Mouse (Mus musculus): ENCODE results near the gene Armc5.

The Armc5 gene

GRCm38 (mm10) chr7:128244410-128245025 lies 7.4 kb downstream of the Armc5 start:
- in situ Hi-C loops (cut with MboI, MseI) = loop anchor here (5.0 to 10.0 kb wide), 4 partner anchors 43 to 443 kb away; no protein-coding TSS in a partner anchor

- in situ Hi-C loops (cut with MboI, MseI) = loop anchor here (5.0 to 10.0 kb wide), 3 partner anchors 42 to 442 kb away; no protein-coding TSS in a partner anchor
Measured at GRCm38 (mm10) chr7:128245547-128245946, 8.4 kb downstream of the Armc5 start.

- in situ Hi-C loops (cut with MboI, MseI) = loop anchor here (5.0 to 10.0 kb wide), 3 partner anchors 41 to 441 kb away; no protein-coding TSS in a partner anchor
Measured at GRCm38 (mm10) chr7:128246496-128247391, 9.6 kb downstream of the Armc5 start, which contains the start of gene Tgfb1i1. TSS of gene Tgfb1i1 (plus strand) at chr7:128246812.

GRCm38 (mm10) chr7:128247443-128247842 lies 10.3 kb downstream of the Armc5 start:
- in situ Hi-C loops (cut with MboI, MseI) = loop anchor here (5.0 to 10.0 kb wide), 3 partner anchors 40 to 440 kb away; no protein-coding TSS in a partner anchor

GRCm38 (mm10) chr7:128248081-128249042 lies 11.2 kb downstream of the Armc5 start:
- in situ Hi-C loops (cut with MboI, MseI) = loop anchor here (5.0 to 10.0 kb wide), 3 partner anchors 39 to 439 kb away; no protein-coding TSS in a partner anchor

- in situ Hi-C loops (cut with MboI, MseI) = loop anchor here (5.0 to 10.0 kb wide), 3 partner anchors 37 to 437 kb away; no protein-coding TSS in a partner anchor
Measured at GRCm38 (mm10) chr7:128249998-128250397, 12.9 kb downstream of the Armc5 start.

- in situ Hi-C loops (cut with MboI, MseI) = no loop called here
Measured at GRCm38 (mm10) chr7:128251946-128252345, 14.8 kb downstream of the Armc5 start.

- in situ Hi-C loops (cut with MboI, MseI) = no loop called here
Measured at GRCm38 (mm10) chr7:128252609-128253008, 15.5 kb downstream of the Armc5 start.

- in situ Hi-C loops (cut with MboI, MseI) = no loop called here
Measured at GRCm38 (mm10) chr7:128254978-128255377, 17.8 kb downstream of the Armc5 start.

GRCm38 (mm10) chr7:128255757-128256156 lies 18.6 kb downstream of the Armc5 start:
- in situ Hi-C loops (cut with MboI, MseI) = no loop called here

GRCm38 (mm10) chr7:128256783-128257334 lies 19.7 kb downstream of the Armc5 start:
- in situ Hi-C loops (cut with MboI, MseI) = no loop called here

- in situ Hi-C loops (cut with MboI, MseI) = no loop called here
Measured at GRCm38 (mm10) chr7:128265411-128265810, 28.3 kb downstream of the Armc5 start, which contains the start of gene Slc5a2. TSS of gene Slc5a2 (plus strand) at chr7:128265657.

GRCm38 (mm10) chr7:128266056-128266455 lies 28.9 kb downstream of the Armc5 start:
- in situ Hi-C loops (cut with MboI, MseI) = no loop called here

GRCm38 (mm10) chr7:128267391-128267790 lies 30.2 kb downstream of the Armc5 start:
- in situ Hi-C loops (cut with MboI, MseI) = no loop called here

GRCm38 (mm10) chr7:128267813-128268212 lies 30.7 kb downstream of the Armc5 start:
- in situ Hi-C loops (cut with MboI, MseI) = no loop called here

- in situ Hi-C loops (cut with MboI, MseI) = no loop called here
Measured at GRCm38 (mm10) chr7:128270431-128270850, 33.3 kb downstream of the Armc5 start.

GRCm38 (mm10) chr7:128271496-128271895 lies 34.4 kb downstream of the Armc5 start:
- in situ Hi-C loops (cut with MboI, MseI) = no loop called here

- in situ Hi-C loops (cut with MboI, MseI) = no loop called here
Measured at GRCm38 (mm10) chr7:128276051-128276450, 38.9 kb downstream of the Armc5 start.

- in situ Hi-C loops (cut with MboI, MseI) = no loop called here
Measured at GRCm38 (mm10) chr7:128279750-128280149, 42.6 kb downstream of the Armc5 start.

GRCm38 (mm10) chr7:128281765-128282164 lies 44.6 kb downstream of the Armc5 start:
- in situ Hi-C loops (cut with MboI, MseI) = no loop called here

Data from T-helper 17 cell (primary cell).